Mouse (Mus musculus) adrenal gland, postnatal 25 days (tissue): ENCODE measurements around the gene Prkg2. TPM values are rescaled to one million over a fixed set of nuclear protein-coding genes. Genes with fewer than 3 reads are reported as not detected.

Experiments used
- DNase-seq: peaks from one replicate; pipeline ENCODE4 v3.0.0; 2021; ENCODE audit warnings: mixed read lengths
- total RNA-seq: library from RNA; stranded (reverse); gene quantifications from 2 replicates; pipeline ENCODE4 v1.2.3, GENCODE M21; 2021

Prkg2 gene
- total RNA-seq, 1 experiment from 2014 or later = 2.9 TPM

DNA sequence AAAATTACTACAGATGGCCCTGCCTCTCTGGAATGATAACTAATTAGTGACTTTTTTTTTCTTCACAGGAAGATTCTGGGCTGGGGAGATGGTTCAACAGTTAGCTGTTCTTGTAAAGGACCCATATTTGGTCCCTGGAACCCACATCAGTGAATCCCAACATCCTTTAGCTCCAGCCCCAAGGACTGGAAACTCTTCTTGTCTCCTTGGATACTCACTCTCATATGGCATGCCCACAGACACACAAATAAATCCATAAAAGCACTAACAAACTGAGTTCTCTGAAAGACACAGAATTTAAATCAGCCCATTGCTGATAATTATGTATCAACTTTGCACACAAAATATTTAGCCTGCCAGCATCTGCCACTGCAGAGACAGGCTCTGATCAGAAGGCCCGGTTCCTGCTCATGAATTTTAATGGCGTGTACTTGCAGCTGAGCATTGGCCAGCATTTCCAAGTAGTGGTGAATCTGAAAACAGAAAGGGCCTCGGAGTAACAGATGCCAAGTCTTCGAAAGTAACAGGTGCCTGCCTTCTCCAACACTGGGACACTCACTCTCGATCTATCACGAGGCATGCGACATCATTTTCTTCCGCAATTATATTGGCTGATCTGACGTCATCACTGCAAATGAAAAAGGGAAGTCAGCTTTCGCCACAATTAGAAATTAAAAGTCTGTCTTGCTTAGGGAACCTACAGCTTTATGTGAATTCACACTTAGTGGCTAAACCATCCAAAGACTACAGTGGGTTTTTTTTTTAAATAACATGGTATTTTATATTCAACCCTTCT lies 61.1 kb downstream of the Prkg2 start:
- no peak for DNase-seq

DNA sequence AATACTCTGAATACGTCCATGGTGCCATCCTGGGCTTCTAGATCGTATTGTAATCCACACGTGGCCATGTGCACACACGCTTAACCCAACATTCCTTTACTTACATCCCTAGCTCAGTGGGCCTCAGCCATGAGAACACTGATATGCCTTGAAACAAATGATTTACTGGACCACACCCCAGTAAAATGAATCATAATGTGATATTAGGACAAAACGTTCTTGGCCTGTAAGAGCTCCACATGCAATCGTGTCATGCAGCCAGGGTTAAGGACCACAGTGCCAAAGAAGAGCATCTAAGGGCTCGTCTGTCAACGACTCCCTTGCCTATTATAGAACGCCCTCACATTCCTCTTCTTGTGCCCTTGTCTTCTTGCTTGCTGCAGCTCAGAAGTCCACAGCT lies 70.5 kb downstream of the Prkg2 start:
- DNase-seq = no peak

DNA sequence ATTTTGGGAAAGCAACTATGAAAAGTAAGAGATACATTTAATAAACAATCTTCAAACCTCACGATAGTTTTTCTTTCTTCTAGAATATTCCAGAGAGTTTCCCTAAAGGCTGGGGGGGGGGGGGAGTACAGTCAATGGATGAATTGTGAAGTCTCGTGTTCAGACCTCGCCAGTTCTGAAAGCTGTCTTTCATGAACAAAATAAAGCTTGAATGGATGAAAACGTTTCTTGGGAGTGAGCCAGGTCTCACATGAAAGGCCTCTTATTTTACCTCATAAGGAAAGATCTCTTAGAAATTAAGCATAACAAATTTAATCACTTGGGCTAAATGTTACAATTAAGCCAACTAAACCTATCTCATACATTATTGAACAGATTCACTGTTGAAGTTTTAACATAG lies 72.0 kb downstream of the Prkg2 start:
- DNase-seq = no peak

DNA sequence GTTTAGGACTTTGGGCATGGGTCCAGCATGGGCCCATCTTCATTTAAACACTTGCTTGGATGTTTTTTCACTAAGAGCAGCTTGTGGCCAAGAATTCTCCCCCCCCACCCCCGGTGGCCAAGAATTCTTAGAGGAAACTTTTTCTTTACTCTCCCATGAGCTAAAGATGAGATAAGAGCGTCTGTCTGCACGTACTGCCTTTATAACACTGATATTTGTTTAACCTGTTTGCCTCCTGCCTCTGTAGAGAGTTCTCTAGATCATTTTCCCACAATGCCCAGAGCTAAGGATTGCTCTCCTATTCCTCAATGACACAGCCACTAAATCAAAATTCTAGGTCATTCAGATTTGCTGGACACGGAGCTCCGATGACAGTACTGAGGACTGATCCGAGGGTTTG lies 72.8 kb downstream of the Prkg2 start:
- DNase-seq = no peak

DNA sequence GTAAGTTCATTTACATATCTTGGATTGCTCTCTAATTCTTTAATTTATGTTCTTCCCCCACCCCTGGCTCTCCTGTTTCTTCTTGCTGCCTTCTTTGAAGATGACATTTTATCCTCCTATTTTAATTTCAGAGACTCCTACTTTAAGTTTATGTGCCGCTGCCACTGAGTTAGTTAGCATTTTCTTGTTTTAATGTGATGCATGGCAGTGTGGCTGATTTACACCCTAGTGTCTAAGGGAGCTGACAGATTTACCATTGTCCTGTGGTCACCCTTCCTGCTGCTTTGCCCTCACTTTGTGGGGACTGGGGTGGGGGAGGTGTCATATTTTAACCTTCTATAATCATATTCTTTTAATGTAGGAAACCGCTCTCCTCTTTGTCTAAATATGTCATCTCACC lies 74.7 kb downstream of the Prkg2 start:
- DNase-seq = no peak

DNA sequence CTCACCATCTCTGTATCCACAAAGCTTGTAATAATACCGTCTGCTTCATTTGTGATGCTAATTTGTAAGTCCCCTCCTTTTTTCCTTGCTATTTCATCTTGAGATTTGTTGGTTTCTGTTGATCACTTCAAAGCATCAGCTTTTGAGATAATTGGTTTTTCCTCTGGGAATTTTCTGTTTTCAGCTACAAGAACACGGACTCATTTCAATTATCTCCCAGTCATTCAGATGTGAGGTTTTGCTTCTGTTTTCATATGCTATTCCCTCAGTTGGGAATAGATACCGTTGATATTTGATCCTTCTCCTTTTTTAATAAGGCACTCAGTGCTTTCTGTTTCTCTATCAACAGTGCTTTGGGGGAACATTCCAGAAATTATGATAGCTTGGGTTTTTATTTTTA lies 81.6 kb downstream of the Prkg2 start:
- DNase-seq = no peak

DNA sequence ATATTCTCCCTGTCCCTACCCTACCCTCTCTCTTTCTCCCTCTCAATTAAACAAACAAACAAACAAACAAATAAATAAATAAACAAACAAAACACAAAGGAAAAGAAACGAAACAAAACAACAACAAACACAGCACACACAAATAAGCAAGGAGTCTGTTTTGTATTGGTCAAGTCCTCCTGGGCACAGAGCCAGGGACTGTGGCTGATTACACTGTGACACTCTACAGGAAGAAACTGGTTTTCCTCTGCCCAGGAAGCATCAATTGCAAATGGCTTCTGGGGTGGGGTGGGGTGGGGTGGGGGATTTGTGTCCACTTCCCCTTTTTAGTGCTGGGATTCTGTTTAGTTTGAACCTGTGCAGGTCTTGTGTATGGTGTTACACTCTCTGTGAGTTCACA lies 83.8 kb downstream of the Prkg2 start:
- DNase-seq = peak; percentile 12

DNA sequence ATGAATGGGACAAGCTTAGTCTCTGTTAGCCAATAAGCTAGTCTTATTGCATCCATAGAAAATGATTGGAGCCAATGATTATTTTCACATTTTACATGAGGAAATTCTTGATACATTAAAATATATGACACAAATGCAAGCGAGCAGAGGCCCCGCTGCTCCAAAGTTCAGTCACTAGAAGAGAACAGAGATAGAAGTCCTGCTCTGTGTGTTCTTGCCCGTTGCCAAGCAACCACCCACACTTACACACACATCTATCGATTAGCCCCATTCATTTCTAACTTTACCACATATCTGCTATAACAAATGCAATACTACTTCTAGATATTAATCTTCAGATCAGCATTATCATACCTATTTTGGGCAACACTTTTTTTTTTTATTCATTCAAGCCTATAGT lies 85.6 kb downstream of the Prkg2 start:
- no peak for DNase-seq

DNA sequence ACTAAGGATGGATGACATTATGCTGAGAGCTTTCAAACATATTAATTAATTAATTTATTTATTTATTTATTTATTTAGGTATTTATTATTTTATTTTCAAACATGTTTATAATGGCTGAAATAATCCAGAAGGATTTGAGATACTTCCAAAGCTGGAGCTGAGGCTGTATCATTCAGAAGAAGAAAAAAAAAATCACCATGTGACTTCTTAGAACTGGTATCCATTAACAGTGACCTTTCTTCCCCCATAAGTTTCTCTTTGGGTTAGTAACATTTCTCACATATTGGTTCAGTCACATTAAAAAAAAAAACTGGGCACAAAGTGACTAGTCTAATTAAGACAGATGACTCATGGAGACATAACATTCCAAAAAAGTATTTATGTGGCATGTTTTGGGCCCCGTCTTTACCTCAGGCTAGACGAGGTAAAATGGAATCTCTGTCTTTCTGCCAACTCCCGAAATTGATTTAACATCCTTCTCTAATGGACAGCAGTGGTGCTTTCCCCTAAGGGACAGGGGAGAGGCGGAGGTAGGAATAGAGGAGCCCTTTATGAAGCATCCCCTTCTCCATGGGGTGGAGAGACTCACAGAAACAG lies 86.6 kb downstream of the Prkg2 start:
- DNase-seq = no peak

DNA sequence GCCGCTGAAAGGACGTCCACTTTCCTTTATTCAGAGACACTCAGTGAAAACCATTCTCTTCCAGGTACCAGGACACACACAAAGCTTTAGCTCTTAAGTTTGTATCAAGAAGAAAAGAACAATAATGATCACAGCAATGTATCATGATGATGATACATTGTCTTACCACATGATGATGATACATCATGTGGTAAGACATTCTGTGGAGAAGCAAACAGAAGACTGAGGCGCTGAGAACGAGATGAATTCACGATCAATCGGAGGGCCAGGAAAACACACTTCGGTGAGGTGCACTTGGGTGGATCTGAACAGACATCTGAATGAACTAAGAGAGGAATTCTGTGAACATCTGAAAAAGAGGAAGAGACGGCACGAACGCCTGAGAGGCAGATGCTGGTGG lies 87.4 kb downstream of the Prkg2 start:
- no peak for DNase-seq

DNA sequence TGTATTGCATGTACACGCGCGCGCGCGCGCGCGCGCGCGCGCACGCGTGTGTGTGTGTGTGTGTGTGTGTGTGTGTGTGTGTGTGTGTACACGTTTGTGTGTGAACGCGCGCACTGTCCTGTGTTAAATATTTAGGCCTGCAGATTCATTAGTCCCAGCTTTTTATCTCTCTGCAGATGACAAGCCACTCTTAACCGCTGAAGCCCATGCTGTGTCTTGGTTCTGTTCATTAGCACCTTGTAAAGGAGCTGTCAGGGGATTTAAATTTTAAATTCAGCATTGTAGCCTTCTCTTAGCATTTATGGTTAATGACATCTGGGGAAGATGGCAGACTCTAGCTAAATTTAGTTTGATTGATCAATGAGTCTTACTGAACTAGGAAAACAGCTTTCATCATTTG lies 90.5 kb downstream of the Prkg2 start:
- DNase-seq = no peak

DNA sequence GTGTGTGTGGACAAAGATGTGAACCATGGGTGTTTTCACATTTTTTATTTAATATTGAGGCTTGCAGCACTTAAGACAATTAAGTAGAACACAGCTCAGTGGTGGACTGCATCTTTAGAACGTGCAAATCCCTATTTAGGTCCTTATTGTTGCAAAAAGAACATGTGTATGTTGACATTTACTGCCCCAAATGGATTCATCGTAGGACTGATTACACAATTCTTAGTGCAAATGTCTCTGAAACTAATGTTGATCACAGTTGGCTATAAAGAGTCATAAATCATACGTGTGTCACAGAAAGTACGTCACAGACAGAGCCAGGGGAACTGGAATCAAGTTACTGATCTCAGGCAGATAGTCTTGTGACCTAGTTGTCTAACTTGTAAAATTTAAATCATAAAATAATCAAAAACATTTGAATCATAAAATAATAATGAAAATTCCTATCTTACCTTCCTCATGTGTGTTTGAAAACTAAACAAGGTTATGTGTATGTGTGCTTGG lies 91.0 kb downstream of the Prkg2 start:
- DNase-seq = no peak

DNA sequence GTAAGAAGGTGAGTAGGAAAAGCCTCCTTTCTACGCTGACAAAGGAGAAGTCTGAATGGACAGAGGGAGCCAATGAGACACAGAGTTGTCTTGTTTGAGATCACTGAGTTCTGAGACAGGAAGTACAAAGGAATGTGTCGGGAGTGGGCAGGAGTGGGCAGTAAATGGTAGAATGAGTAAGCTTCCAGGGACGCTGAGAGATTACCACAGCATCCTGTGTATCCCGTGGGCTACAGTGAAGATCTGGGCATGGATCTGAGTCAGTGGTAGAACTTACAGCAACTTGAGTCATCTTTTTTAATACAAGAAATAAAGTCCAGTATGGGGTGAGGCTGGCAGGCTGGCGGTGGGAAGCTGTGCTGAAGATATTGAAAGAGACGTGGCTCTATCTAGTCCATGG lies 93.4 kb downstream of the Prkg2 start:
- DNase-seq = no peak

DNA sequence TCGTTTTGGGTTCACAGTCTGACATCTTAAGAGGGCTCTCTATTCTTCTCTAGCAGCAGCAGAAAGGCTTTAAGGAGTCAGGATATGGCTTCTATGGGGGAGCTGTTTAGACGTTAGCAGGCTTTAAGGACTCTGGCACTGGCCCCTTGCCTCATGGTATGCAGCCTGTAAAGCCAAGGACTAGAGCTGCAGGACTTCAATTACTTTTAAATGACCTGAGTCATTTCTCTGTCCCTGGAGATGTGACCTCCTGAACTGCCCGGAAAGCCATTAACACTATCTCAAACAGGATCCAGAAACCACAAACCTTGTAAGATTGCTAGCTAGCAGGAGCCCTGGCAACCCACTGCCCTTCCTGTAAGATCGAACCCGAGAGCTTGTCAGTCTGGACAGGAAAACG lies 96.4 kb downstream of the Prkg2 start:
- no peak for DNase-seq

DNA sequence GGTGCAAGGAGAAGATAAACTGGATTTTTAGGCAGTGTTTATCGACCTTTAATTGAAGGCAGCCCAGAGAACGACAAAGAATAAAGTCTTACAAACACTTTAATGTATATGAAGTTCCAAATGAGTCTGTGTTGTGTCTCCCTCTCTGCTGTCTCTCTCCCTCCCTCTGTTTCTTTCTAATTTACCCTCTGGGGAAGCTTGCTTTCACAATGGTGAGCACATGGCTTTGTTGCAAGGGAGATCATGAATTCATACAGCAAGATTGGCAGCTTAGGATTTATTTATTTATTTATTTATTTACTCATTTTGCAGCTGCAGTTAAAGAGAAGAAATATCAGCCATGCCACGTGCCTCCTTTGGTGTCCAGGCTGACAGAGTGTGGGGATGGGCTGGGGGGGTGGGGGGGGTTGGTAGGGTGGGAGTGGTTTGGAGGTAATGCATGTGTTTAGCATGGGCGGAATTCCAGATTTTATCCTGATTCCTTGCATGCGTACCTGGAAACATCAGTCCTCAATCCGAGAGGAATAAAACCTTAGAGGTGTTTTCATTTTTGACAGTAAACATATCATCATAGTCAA lies 97.4 kb downstream of the Prkg2 start:
- no peak for DNase-seq

DNA sequence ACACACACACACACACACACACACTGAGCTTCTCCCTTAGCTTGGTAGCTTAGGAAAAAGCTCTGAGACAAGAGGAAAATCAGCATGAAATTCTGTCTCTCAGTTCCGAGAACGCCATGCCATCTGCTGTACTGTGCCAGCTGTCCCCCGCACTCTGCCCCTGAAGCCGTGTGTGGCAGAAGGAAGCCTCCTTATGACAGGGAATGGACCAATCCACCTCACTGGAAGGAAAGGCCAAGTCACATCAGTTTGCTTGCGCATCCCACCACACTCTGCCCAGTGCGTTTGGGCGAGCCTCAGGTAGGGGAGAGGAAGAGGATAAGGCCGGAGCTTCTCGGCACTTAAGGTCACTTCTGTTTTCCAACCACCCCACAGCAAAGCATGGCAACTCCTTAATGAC lies 98.0 kb downstream of the Prkg2 start:
- DNase-seq = no peak

DNA sequence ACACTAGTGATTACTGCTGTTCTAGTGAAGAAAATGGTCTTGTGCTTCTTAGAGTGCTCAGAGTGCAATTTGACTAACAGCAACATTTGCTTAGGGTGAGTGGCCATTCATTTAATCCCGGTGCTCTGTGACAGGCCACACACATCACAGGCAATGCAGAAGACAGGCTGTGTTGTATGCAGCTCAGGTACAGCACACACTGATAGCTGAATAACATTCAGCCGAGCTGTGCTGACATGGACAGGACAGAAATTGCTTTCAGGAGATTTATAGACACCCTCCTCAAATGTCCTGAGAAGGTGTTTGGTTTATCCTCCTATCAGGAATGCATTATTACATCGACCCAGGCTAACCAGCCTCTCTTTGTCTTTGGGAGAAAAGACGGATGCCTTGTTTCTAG lies 99.3 kb downstream of the Prkg2 start:
- DNase-seq = no peak

DNA sequence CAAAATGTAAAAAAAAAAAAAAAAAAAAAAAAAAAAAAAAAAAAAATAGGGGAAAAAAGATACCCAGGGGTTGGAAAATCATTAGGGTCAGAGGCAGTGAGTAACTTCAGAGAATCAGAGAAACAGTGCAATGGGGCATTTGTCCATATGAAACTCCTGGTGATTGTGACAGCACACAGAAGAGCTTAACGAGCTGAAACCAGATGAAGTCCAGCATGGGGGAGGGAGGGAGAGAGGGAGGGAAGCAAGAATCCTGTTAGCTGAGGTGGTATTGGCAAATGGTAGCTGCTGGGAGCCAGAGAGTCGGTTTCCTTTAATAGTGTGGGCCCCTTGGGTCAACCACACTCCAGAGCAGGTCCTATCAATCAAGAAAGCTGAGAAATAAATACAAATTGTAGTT lies 100.5 kb downstream of the Prkg2 start:
- no peak for DNase-seq

DNA sequence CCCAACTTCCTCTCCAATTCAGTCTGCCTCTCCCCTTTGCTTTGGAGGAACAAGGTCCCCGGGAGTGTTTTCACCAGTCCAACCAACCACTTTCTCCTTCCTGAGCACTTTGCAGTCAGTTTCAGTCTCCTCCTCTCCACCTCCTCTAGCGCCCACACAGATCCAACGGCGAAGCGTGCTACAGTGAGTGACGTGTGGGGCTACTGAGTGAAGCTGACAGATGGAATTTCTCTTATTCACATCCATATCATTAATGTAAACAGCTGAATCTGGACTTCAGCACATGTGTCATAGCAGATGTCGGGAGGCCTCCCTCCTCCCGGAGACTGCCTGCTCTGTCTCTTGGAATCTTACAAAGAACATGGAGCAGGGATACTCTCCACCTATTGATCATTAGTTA lies 101.2 kb downstream of the Prkg2 start:
- no peak for DNase-seq

DNA sequence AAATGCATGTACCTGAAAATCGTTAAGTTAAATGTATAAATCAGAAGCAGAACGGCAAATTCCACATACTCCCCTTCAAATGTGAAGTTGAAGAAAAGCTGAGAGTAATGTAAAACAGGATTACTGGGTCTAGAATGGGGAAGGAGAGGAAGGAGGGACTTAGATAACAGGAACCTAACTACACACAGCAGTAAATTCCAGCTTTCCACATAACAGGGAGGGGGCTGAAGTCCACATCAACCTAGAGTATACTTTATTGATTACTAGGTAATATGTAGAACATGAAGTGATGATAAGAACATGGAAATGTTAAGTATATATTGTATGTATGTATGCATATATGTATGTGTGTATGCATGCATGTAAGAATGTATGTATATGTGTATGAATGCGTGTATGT lies 114.2 kb downstream of the Prkg2 start:
- no peak for DNase-seq

DNA sequence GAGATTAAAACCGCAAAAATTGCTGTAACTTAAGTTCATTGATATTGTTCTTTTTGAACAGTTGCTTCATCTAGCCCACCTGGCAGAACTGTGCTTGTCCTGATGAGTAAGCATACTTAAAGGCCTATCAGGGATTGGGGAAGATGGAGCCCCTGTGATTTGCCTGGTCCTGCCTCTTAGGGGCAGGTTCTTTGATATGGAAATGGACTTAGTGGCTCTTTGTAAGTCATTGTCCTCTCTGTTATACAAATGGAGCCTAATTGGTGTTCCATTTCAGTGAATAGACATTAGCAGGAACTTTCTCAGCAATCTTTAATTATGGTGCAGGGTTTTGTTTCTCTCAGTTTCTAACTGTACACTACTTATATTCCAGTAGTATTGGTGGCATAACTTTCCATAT lies 115.5 kb downstream of the Prkg2 start:
- DNase-seq = no peak

DNA sequence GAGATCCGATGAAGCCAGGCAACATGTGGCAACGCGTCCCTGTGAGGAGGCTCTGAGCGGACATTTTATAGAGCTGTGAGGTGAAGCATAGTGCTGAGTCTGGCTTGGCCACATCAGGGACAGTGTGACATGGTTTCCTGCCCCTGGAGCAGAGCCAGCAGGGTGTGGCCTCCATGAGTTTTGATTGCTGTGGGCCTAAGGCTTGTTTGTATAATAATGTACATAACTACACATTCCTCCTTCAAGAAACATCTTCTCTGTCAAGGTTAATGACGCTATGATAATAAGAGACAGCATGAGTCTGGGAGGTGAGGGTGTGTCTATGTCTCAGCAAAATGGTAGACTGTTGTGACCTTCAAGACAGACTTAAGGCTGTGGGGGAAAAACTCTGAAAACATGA lies 118.4 kb downstream of the Prkg2 start:
- DNase-seq = no peak

DNA sequence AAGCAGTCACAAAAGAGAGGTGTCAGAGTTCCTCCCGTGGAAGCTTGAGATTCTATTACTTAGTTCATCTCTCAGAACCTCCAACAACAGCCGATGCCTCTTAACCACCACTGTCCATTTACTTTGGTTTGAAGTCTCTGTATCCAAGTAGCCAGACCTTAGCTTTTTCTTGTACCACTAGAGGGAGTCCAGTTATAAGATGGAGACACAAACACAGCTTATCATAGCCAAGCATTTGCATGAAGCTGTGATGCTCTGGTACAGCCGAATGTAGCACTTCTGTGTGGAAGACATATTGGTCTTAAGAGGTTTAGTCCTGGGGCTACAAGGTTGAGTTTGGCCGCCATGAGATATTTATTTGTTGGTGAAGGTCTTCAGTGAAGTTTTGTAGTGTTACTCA lies 134.8 kb downstream of the Prkg2 start:
- DNase-seq = no peak

DNA sequence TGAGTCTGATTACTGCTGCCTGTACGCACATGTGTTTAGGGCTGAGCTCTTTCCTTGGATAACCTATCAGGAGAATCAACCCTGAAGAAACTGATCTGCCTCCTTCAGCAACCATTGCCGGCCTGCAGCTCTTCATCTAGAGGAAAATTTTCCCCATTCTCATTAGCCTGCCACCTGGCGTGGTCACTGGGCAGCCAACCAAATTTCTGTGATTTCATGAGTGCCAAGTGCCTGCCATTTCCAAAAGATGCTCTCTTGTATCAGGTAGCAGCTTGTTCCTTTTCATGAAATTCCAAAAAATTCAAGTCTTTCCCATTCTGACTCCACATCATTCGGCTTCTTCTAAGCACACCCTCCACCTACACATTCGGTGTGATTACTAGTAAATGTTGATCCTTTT lies 136.2 kb downstream of the Prkg2 start:
- DNase-seq = no peak
